Mouse (Mus musculus) cerebellum, postnatal 36 days (tissue): Measurements from ENCODE around the gene Ppp2r5c.

Source experiments
- DNase-seq, 2 experiments: peaks; one replicate each; pipeline ENCODE4 v3.0.0; 2021 to 2022; ENCODE audit warnings: mixed read lengths in 2 of 2

The Ppp2r5c gene

GRCm38 (mm10) chr12:110558175-110558574 lies 111.3 kb downstream of the Ppp2r5c start:
- no peak for DNase-seq

DNA sequence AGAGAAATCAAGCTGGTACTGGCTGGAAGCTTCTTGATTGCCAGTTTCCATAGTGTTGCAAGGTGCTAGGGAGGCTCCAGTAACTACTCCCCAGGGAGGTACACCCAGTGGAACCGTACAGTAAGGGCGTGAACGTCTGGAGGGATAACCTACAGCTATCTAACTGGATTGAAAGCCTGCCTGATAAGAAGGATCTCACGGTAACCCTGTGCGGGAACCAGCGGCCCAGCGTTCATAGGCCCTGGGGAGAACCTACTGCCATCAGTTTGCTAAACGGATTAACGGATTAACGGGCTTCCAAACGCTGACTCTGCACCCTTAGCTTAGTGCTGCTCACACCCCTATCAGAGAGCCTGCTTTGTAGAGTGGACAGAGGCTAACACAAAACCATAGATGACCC lies 116.5 kb downstream of the Ppp2r5c start:
- DNase-seq, result no peak

- DNase-seq, result no peak
These were observed 117.9 kb downstream of the Ppp2r5c start for GRCm38 (mm10) chr12:110564848-110565247.

DNA sequence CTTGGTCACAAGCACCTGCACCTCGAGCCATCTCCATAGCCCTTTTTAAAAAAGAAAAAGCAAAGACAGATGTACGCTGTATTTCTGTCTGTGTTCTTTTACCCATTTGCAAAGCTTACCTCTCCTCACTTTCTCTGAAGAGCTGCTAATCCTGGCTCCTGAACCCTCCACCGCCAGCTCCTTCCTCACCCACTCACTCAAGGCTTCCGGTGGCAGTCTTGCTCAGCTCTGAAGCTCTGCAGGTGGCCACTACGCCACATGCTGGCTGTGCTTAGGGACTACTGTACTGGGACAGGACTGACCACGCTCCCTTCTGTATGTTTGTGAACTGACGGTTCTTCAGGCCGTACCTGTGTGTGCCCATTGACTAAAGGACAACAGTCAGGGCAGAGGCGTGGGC lies 119.4 kb downstream of the Ppp2r5c start:
- DNase-seq, result no peak

DNA sequence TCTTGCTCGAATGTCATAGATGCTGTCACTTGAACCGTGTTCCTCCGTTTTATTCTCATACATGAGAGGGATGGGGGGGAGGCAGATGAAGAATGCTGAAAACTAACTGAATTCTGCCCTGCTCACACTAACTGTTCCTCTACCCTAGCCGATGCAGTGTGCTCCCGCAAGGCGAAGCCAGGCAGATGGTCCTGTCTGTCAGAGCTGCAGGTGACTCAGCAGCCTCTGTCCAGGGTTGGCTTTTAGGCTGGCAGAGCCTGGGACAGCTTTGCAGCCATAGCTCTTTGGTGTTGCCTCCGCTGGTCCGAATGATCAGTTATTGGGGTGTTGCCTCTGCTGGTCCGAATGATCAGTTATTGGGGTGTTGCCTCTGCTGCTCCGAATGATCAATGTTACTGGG lies 124.1 kb downstream of the Ppp2r5c start:
- DNase-seq, result no peak

GRCm38 (mm10) chr12:110572351-110572750 lies 125.4 kb downstream of the Ppp2r5c start:
- DNase-seq, result no peak

DNA sequence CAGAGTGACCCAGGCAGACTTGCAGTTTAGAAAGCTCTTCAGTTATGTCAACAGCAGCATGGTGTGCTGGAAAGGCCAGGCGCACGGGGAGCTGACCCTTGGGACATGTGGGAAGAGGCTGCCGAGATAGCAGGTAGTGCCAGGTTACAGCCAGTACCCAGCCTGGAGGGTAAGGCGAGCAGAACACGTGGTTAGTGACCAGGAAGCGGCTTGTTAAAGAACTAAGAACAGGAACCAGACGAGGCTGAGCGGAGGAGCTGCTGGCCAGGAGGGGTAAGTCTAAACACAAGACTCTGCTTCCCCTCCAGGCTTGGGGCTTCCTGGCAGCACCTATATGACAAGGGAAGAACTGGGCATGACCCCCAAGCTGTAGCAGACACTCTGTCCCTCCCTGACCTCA lies 126.7 kb downstream of the Ppp2r5c start:
- DNase-seq, result no peak

DNA sequence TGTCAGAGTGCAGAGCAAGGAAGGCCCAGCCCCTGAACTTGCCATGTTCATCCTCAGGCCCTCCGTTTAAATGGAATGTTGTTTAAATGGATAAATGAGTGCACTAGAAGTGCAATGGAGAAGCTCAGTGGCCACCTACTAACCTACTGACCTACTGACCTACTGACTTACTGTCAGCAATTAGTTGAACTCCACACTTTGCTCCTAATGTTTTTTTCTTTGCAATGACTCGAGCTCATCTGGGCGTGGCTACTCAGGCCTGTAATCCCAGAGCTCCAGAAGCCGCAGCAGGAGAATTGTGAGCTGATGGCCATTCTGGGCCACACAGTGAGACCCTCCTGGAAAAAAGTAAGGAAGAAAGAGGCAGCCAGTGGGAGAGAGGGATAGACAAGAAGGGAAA lies 129.0 kb downstream of the Ppp2r5c start:
- DNase-seq, result no peak

- no peak for DNase-seq
These were observed 131.4 kb downstream of the Ppp2r5c start for GRCm38 (mm10) chr12:110578333-110578732.

DNA sequence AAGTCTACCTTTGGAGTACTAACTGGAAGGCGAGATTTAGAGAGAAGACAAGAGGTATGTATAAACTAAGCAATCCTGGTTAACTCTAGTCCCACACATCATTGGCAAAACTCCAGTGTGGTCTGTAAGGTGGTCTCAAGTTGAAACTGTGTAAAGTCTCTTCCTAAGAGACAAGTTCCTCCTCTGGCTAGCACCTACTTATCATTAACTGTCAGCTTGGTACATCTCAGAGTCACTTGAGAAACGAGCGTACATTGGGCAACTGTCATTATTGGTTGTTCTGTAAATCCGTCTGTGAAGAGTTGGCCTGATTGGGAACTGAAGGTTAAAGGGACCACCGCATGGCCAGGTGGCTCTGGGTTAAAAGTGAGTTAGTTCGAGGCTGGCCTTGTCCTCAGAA lies 141.7 kb downstream of the Ppp2r5c start:
- no peak for DNase-seq

GRCm38 (mm10) chr12:110590804-110591259 lies 143.9 kb downstream of the Ppp2r5c start:
- DNase-seq, result no peak

GRCm38 (mm10) chr12:110591260-110591883 lies 144.5 kb downstream of the Ppp2r5c start:
- DNase-seq, result peak; percentile 98 to 100

- peak; percentile 75 to 80 for DNase-seq
These were observed 151.6 kb downstream of the Ppp2r5c start for GRCm38 (mm10) chr12:110598527-110598926.

GRCm38 (mm10) chr12:110599791-110600190 lies 152.9 kb downstream of the Ppp2r5c start:
- DNase-seq, result no peak

- DNase-seq, result no peak
These were observed 153.5 kb downstream of the Ppp2r5c start for GRCm38 (mm10) chr12:110600225-110600991.

GRCm38 (mm10) chr12:110601241-110602218 lies 154.6 kb downstream of the Ppp2r5c start, which contains the start of gene Dync1h1:
Gene Dync1h1, plus strand, starts transcription at chr12:110601452.
- peak; percentile 91 to 94 for DNase-seq

DNA sequence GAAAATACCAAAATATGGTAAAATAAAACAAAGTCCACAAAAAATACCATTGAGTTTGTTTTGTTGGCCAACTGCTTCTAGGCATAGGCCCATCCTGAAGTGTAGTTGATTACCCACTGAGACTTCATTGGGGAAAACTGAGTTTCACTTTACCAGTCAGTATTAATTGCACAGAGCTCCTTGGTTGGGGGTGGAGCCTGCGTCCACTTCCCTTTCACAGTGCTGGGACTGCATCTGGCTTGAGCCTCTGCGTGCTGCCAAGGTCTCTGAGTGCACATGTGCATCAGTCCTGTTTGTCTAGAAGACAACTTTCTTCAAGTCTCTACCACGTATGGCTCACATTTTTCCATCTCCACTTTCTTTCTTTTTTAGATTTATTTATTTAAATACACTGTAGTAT lies 159.2 kb downstream of the Ppp2r5c start:
- DNase-seq, result no peak

- DNase-seq, result no peak
These were observed 159.8 kb downstream of the Ppp2r5c start for GRCm38 (mm10) chr12:110606676-110607075.

DNA sequence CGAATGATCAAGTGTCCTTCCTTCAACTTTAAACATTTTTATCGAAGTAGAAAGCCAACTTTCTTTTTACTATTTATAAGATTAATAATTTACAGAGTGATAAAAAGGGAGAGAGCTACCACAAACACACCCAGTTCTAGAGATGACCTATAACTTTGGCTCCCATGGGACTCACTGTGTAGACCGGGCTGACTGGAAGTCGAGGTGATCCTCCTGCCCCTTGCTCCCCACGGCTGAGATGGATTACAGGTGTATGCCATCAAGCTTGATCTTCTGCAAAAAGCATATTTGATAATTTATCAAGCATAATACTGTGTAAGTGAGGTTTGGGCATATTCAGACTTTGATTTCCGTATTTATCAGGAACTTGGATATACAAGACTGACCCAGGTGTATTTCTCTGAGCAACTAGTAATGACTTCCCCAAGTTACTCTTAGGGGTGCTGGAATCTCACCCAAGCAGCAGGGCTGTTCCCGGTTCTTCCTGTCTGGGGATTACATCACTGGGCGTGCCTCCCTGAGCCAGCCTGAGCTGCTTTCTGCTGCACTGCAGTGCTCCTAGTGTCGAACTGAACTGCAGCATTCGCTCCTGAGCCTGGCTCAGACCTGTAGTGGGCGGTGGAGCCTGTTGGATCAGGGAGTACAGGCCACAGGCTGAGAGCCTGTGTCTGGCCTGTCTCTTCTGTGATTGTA lies 161.7 kb downstream of the Ppp2r5c start:
- DNase-seq, result peak; percentile 70 to 75

DNA sequence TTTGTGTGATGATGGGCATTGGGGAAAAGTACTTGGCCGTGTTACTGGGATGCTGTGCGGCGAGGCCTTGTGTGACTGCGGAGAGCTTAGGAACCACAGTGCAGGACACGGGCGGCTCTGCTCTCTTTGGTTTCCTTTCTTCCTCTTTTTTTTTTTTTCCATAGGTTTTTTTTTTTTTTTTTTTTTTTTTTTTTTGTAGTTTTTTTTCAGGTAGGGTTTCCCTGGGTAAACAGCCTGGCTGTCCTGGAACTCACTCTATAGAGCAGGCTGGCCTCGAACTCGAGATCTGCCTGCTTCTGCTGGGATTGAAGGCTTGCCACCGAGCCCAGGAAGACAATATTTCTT lies 162.2 kb downstream of the Ppp2r5c start:
- no peak for DNase-seq

DNA sequence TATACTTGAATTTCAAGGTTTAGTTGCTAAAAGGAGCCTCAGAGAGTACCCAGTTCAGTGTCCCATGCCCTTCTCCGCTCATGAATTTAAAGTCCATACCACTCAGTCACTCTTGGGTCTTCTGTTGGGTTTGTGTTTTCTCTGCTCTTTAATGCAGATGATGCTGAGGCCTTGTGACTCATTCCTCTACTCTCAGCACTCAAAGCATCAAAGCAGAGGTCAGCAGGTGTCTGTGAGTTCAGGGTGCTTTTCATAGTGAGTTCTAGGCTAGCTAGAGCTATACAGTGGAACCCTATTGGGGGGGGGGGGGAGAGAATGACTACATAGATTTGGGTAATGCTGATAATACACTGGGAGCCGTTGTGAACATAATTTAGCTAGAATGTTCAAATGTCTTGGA lies 163.8 kb downstream of the Ppp2r5c start:
- DNase-seq, result no peak

- no peak for DNase-seq
These were observed 183.1 kb downstream of the Ppp2r5c start for GRCm38 (mm10) chr12:110630056-110630455.
